Mouse (Mus musculus): ENCODE results near the gene Col16a1. TPM values are rescaled to one million over a fixed set of nuclear protein-coding genes. Genes with fewer than 3 reads are reported as not detected.

Col16a1 gene
- polyA plus RNA-seq, 1 experiment, result 3.6 TPM

GRCm38 (mm10) chr4:130036573-130037401 is 10.9 kb upstream of the Col16a1 start:
- Histone ChIP-seq H3K27ac (ENCODE audit: insufficient read depth, low read length) (no peak overlapping the region), H3K4me1 (ENCODE audit: control insufficient read depth, insufficient read depth, low read length) (no peaks in the 10 kb centered on the region), H3K36me3 (ENCODE audit: control insufficient read depth, insufficient read depth, low read length, poor library complexity, severe bottlenecking) (no peaks in the 10 kb centered on the region), H3K4me3 (ENCODE audit: low read depth, low read length) (no peak overlapping the region), H3K9ac (ENCODE audit: low read depth, poor library complexity, severe bottlenecking) (no peak overlapping the region), H3K9me3 (replicated peaks; ENCODE audit: control insufficient read depth, insufficient read depth, low read length, poor library complexity, severe bottlenecking) (no peaks in the 10 kb centered on the region), H3K27me3 (ENCODE audit: control insufficient read depth, insufficient read depth, low read length, poor library complexity, severe bottlenecking) (no peaks in the 10 kb centered on the region)
- TF ChIP-seq POLR2A (IDR thresholded peaks at IDR 0.05; ENCODE audit: insufficient read depth, low read length), result no peak
- no peak for TF ChIP-seq EP300 (IDR thresholded peaks at IDR 0.05; ENCODE audit: insufficient read depth, low read depth, low read length)
- no peak for TF ChIP-seq CTCF (IDR thresholded peaks at IDR 0.05; ENCODE audit: low read depth, low read length)

GRCm38 (mm10) chr4:130039351-130039750 is 8.3 kb upstream of the Col16a1 start:
- H3K9me3 ChIP-seq (replicated peaks; ENCODE audit: control insufficient read depth, insufficient read depth, low read length, poor library complexity, severe bottlenecking), result no peaks in the 10 kb centered on the region
- no peaks in the 10 kb centered on the region for H3K36me3 ChIP-seq (ENCODE audit: control insufficient read depth, insufficient read depth, low read length, poor library complexity, severe bottlenecking)
- H3K27ac ChIP-seq (ENCODE audit: insufficient read depth, low read length), result no peak overlapping the region
- H3K27me3 ChIP-seq (ENCODE audit: control insufficient read depth, insufficient read depth, low read length, poor library complexity, severe bottlenecking), result no peaks in the 10 kb centered on the region
- H3K4me1 ChIP-seq (ENCODE audit: control insufficient read depth, insufficient read depth, low read length), result no peaks in the 10 kb centered on the region
- no peak overlapping the region for H3K4me3 ChIP-seq (ENCODE audit: low read depth, low read length)
- no peak overlapping the region for H3K9ac ChIP-seq (ENCODE audit: low read depth, poor library complexity, severe bottlenecking)
- TF ChIP-seq EP300 (IDR thresholded peaks at IDR 0.05; ENCODE audit: insufficient read depth, low read depth, low read length) (no peak), POLR2A (IDR thresholded peaks at IDR 0.05; ENCODE audit: insufficient read depth, low read length) (no peak), CTCF (IDR thresholded peaks at IDR 0.05; ENCODE audit: low read depth, low read length) (no peak)

GRCm38 (mm10) chr4:130041076-130041475 is 6.6 kb upstream of the Col16a1 start:
- no peak for TF ChIP-seq EP300 (IDR thresholded peaks at IDR 0.05; ENCODE audit: insufficient read depth, low read depth, low read length)
- TF ChIP-seq POLR2A (IDR thresholded peaks at IDR 0.05; ENCODE audit: insufficient read depth, low read length), result no peak
- no peak for TF ChIP-seq CTCF (IDR thresholded peaks at IDR 0.05; ENCODE audit: low read depth, low read length)
- Histone ChIP-seq H3K36me3 (ENCODE audit: control insufficient read depth, insufficient read depth, low read length, poor library complexity, severe bottlenecking) (no peaks in the 10 kb centered on the region), H3K4me1 (ENCODE audit: control insufficient read depth, insufficient read depth, low read length) (no peaks in the 10 kb centered on the region), H3K27ac (ENCODE audit: insufficient read depth, low read length) (no peak overlapping the region), H3K9me3 (replicated peaks; ENCODE audit: control insufficient read depth, insufficient read depth, low read length, poor library complexity, severe bottlenecking) (no peaks in the 10 kb centered on the region), H3K4me3 (ENCODE audit: low read depth, low read length) (no peak overlapping the region), H3K27me3 (ENCODE audit: control insufficient read depth, insufficient read depth, low read length, poor library complexity, severe bottlenecking) (no peaks in the 10 kb centered on the region), H3K9ac (ENCODE audit: low read depth, poor library complexity, severe bottlenecking) (no peak overlapping the region)

- no peaks in the 10 kb centered on the region for H3K9me3 ChIP-seq (replicated peaks; ENCODE audit: control insufficient read depth, insufficient read depth, low read length, poor library complexity, severe bottlenecking)
- no peak overlapping the region for H3K4me3 ChIP-seq (ENCODE audit: low read depth, low read length)
- no peaks in the 10 kb centered on the region for H3K27me3 ChIP-seq (ENCODE audit: control insufficient read depth, insufficient read depth, low read length, poor library complexity, severe bottlenecking)
- no peak overlapping the region for H3K27ac ChIP-seq (ENCODE audit: insufficient read depth, low read length)
- no peaks in the 10 kb centered on the region for H3K4me1 ChIP-seq (ENCODE audit: control insufficient read depth, insufficient read depth, low read length)
- TF ChIP-seq EP300 (IDR thresholded peaks at IDR 0.05; ENCODE audit: insufficient read depth, low read depth, low read length) (no peak), POLR2A (IDR thresholded peaks at IDR 0.05; ENCODE audit: insufficient read depth, low read length) (no peak), CTCF (IDR thresholded peaks at IDR 0.05; ENCODE audit: low read depth, low read length) (no peak)
- H3K9ac ChIP-seq (ENCODE audit: low read depth, poor library complexity, severe bottlenecking), result no peak overlapping the region
- no peaks in the 10 kb centered on the region for H3K36me3 ChIP-seq (ENCODE audit: control insufficient read depth, insufficient read depth, low read length, poor library complexity, severe bottlenecking)
These were observed 3.4 kb upstream of the Col16a1 start for GRCm38 (mm10) chr4:130044211-130044610.

GRCm38 (mm10) chr4:130045609-130046008 is 2.0 kb upstream of the Col16a1 start:
- H3K27ac ChIP-seq (ENCODE audit: insufficient read depth, low read length), result no peak overlapping the region
- no peaks in the 10 kb centered on the region for H3K27me3 ChIP-seq (ENCODE audit: control insufficient read depth, insufficient read depth, low read length, poor library complexity, severe bottlenecking)
- H3K36me3 ChIP-seq (ENCODE audit: control insufficient read depth, insufficient read depth, low read length, poor library complexity, severe bottlenecking), result no peaks in the 10 kb centered on the region
- H3K9ac ChIP-seq (ENCODE audit: low read depth, poor library complexity, severe bottlenecking), result peak overlapping the region; percentile 2; the same call in 1 of the 2 replicates
- no peaks in the 10 kb centered on the region for H3K4me1 ChIP-seq (ENCODE audit: control insufficient read depth, insufficient read depth, low read length)
- no peaks in the 10 kb centered on the region for H3K9me3 ChIP-seq (replicated peaks; ENCODE audit: control insufficient read depth, insufficient read depth, low read length, poor library complexity, severe bottlenecking)
- TF ChIP-seq EP300 (IDR thresholded peaks at IDR 0.05; ENCODE audit: insufficient read depth, low read depth, low read length) (0 out of 2 replicates have a peak, but pooled peaks have one; percentile 17), CTCF (IDR thresholded peaks at IDR 0.05; ENCODE audit: low read depth, low read length) (no peak)
- H3K4me3 ChIP-seq (ENCODE audit: low read depth, low read length), result no peak overlapping the region

GRCm38 (mm10) chr4:130048203-130048479 is 501 bp downstream of the Col16a1 start:
- no peaks in the 10 kb centered on the region for H3K27me3 ChIP-seq (ENCODE audit: control insufficient read depth, insufficient read depth, low read length, poor library complexity, severe bottlenecking)
- H3K4me1 ChIP-seq (ENCODE audit: control insufficient read depth, insufficient read depth, low read length), result no peaks in the 10 kb centered on the region

More at GRCm38 (mm10) chr4:130048203-130048479, 501 bp downstream of the Col16a1 start:
- Histone ChIP-seq H3K9me3 (replicated peaks; ENCODE audit: control insufficient read depth, insufficient read depth, low read length, poor library complexity, severe bottlenecking) (no peaks in the 10 kb centered on the region), H3K9ac (ENCODE audit: low read depth, poor library complexity, severe bottlenecking) (peak overlapping the region; percentile 27), H3K36me3 (ENCODE audit: control insufficient read depth, insufficient read depth, low read length, poor library complexity, severe bottlenecking) (no peaks in the 10 kb centered on the region), H3K27ac (ENCODE audit: insufficient read depth, low read length) (no peak overlapping the region), H3K4me3 (ENCODE audit: low read depth, low read length) (peak overlapping the region; percentile 61)
- TF ChIP-seq EP300 (IDR thresholded peaks at IDR 0.05; ENCODE audit: insufficient read depth, low read depth, low read length) (no peak), CTCF (IDR thresholded peaks at IDR 0.05; ENCODE audit: low read depth, low read length) (no peak), POLR2A (IDR thresholded peaks at IDR 0.05; ENCODE audit: insufficient read depth, low read length) (no peak)
